Mouse (Mus musculus) liver, embryonic 18 days (tissue): Measurements from ENCODE around the gene Timm13. TPM values are rescaled to one million over a fixed set of nuclear protein-coding genes. Genes with fewer than 3 reads are reported as not detected.

Experiments
- polyA plus RNA-seq: library from polyadenylated mRNA; depleted of rRNA; stranded (reverse); fragments of >200 nt; gene quantifications from 2 replicates; pipeline ENCODE4 v1.2.3, GENCODE M21; 2012; rRNA removed

The Timm13 gene
- 94.0 and 114 TPM in 2 replicates for polyA plus RNA-seq

DNA sequence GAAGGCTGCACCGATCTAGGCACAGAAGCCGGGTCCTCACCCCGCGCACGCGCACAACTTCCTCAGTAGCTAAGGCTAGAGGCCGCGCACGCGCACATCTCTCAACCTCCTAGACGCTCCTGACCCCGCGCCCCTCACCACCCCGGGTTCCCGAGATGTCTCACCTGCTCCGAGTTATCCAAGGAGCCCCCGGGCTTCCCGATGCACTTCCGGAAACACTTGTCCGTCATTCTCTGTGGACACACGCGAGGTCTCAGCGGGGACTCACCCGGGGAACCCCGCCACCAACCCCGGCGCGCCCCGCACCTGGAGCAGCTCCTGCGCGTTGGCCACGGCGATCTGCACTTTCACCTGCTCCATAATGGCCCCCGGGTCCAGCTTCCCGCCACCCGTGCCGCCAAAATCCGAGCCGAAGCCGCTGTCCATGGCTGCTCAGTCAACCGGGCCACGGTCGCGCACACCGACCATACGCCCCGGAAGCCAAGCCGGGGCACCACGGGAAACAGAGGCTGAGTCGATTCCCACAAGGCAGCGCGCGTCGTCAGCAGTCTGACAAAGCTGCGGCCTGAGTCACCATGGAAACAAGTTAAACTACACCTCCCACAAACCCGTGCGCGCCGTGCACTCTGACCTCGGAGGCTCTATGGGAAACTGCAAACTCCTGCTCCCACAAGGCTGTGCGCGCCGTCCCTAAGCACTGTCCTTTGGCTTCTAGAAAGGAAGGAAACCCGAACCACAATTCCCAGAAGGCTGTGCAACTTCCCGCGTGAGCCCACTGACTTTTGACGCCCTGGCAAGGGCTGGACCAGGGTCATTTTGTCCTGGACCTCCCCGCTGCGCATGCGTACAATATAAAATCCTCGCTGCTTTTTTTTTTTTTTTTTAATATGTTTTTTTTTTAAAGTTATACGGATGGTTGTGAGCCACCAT lies at the start of gene Timm13:
TSS of gene Timm13 (minus strand) at position 652 of the 930 bp plus-strand sequence.

DNA sequence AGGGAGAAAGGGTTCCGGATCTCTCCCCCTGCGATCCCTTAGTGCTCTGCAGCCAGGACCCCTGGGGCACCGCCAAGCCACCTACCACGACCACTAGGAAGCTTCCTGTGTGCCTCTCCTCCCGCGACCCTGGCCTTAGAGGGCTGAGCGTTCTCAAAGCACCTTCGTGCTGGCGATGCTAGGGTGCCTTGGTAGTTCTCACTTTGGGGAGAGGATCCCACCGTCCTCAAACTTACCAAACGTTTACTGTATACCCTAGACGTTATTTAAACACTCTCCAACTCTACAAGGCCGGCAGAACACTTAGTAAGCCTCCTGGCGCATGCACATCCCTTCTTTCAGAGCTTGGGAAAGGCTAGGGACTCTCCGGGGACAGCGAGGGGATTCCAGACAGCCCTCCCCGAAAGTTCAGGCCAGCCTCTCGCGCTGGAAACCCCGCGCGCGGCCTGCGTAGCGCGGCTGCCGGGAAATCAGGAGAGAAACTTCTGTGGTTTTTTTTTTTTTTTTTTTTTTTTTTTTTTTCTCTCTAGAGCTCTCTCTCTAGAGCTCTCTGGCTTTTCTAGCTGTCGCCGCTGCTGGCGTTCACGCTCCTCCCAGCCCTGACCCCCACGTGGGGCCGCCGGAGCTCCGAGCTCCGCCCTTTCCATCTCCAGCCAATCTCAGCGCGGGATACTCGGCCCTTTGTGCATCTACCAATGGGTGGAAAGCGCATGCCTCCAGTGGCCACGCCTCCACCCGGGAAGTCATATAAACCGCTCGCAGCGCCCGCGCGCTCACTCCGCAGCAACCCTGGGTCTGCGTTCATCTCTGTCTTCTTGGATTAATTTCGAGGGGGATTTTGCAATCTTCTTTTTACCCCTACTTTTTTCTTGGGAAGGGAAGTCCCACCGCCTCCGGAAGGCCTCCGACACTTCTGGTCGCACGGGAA lies 28.8 kb upstream of the Timm13 start, which contains the start of gene Gadd45b:
TSS of gene Gadd45b (plus strand) at position 775 of the 928 bp plus-strand sequence.

DNA sequence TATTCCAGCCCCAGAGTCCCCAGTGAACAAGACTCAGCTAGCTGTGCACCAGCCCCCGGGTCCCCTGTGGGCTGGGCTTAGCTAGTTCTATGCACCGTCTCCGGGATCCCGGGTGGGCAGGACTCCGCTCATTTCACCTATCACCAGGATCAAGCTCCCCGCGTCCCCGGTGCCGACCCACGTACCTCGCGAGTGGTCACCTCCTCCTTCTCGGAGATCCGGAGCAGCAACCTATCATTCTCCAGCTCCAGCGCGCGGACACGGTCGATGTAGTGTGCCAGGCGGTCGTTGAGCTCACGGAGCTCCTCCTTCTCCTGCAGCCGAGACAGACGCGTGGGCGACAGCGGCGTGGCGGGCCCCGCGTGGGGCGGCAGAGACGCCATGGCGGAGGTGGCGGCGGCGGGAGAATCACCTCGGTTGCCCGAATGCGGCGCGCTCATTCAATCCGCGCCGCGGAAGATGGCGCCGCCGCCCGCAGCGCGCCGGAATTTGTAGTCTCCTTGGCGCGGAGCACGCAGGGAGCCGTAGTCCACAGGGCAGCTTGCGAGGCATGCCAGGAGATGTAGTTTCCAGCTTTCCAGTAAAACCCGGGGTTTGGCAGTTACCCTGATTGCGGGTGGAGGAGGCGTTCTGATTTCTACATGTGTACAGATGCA lies 17.1 kb upstream of the Timm13 start, which contains the start of gene Lmnb2:
TSS of gene Lmnb2 (minus strand) at position 467 of the 656 bp plus-strand sequence.

GRCm38 (mm10) chr10:80871581-80871980 lies 29.2 kb downstream of the Timm13 start, which contains the start of gene Tmprss9:
Gene Tmprss9, plus strand, starts transcription at chr10:80871848.

DNA sequence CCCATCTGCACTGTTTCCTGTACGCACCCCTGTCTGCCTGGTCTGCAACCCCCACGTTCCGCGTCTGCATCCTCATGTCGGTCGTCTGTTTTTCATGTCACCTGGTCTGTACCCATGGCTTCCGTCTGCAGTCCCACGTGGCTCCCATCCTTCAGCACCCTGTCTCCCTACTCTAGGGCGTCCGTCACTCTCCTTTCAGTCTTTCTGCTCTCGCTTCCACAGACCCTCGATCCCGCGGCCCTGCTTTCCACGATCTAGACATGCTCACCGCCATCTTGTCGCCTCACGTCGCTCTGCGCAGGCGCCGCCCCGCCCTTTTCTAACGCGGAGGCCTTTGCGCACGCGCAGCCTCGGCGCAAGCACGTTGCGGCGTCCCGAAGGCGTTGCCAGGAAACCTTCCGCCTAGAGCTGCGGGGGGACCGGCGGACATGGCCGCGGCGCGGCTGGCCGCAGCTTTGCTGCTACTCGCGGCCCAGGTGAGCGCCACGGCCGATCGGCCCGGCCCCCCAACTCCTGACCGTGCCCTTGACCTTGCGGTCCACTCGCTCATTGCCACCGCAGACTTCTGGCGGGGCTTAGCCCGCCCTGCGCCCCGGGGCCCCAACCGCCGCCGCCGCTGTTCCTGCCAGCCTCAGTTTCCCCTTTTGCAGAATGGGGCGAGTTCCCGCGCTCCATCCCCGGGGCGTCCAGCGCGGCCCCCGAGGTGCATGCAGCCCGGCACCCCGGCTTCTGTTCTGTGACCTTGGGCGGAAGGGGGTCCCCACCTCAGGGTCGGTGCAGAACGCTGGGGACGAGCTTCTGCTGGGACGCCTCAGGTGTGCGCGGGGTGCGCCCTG lies 45.6 kb downstream of the Timm13 start, which contains the start of the genes Lsm7 and Sppl2b:
TSS of gene Lsm7 (minus strand) at position 297 of the 836 bp plus-strand sequence.
TSS of gene Sppl2b (plus strand) at position 363 of the 836 bp plus-strand sequence.

Other genes starting within 250 kb of the Timm13 start
- 10.7 TPM in 2 replicates for gene Btbd2, start 243.9 kb downstream of the Timm13 start, polyA plus RNA-seq
- gene Mknk2, start 222.9 kb downstream of the Timm13 start, polyA plus RNA-seq = 42.1 and 45.1 TPM in 2 replicates
- gene Mob3a, start 199.0 kb downstream of the Timm13 start, polyA plus RNA-seq = 12.3 and 13.5 TPM in 2 replicates
- 11.0 and 12.1 TPM in 2 replicates for gene Izumo4, start 198.8 kb downstream of the Timm13 start, polyA plus RNA-seq
- gene Ap3d1, start 158.7 kb downstream of the Timm13 start, polyA plus RNA-seq = 26.6 and 31.1 TPM in 2 replicates
- 4.8 and 5.8 TPM in 2 replicates for gene Dot1l, start 145.8 kb downstream of the Timm13 start, polyA plus RNA-seq
- 18.1 and 20.1 TPM in 2 replicates for gene Sf3a2, start 102.8 kb downstream of the Timm13 start, polyA plus RNA-seq
- 33.7 and 36.1 TPM in 2 replicates for gene Plekhj1, start 102.3 kb downstream of the Timm13 start, polyA plus RNA-seq
- 0.19 and 0.23 TPM in 2 replicates for gene Amh, start 95.7 kb downstream of the Timm13 start, polyA plus RNA-seq
- 0.06 and 0.07 TPM in 2 replicates for gene Jsrp1, start 87.5 kb downstream of the Timm13 start, polyA plus RNA-seq
- gene Oaz1, start 74.3 kb downstream of the Timm13 start, polyA plus RNA-seq = 573 TPM in 2 replicates
- 0.01 TPM in 1 of 2 replicates, not detected in the other for gene Lingo3, start 56.9 kb downstream of the Timm13 start, polyA plus RNA-seq
- 121 and 137 TPM in 2 replicates for gene Lsm7, start 45.8 kb downstream of the Timm13 start, polyA plus RNA-seq
- 32.6 and 37.7 TPM in 2 replicates for gene Sppl2b, start 45.7 kb downstream of the Timm13 start, polyA plus RNA-seq
- gene Tmprss9, start 29.1 kb downstream of the Timm13 start, polyA plus RNA-seq = 0.05 and 0.07 TPM in 2 replicates
- gene Lmnb2, start 17.3 kb upstream of the Timm13 start, polyA plus RNA-seq = 8.0 and 9.1 TPM in 2 replicates
- 15.7 and 16.8 TPM in 2 replicates for gene Gadd45b, start 29.1 kb upstream of the Timm13 start, polyA plus RNA-seq
- gene Gng7, start 114.0 kb upstream of the Timm13 start, polyA plus RNA-seq = 0.41 and 0.48 TPM in 2 replicates
- 0.01 TPM in 1 of 2 replicates, not detected in the other for gene Diras1, start 124.7 kb upstream of the Timm13 start, polyA plus RNA-seq
- gene Slc39a3, start 136.5 kb upstream of the Timm13 start, polyA plus RNA-seq = 4.0 and 4.1 TPM in 2 replicates
- 45.0 and 50.4 TPM in 2 replicates for gene Sgta, start 159.2 kb upstream of the Timm13 start, polyA plus RNA-seq
- gene Thop1, start 169.1 kb upstream of the Timm13 start, polyA plus RNA-seq = 12.0 and 13.2 TPM in 2 replicates
- gene Creb3l3, start 197.9 kb upstream of the Timm13 start, polyA plus RNA-seq = 78.1 and 87.6 TPM in 2 replicates
- 48.8 and 50.9 TPM in 2 replicates for gene Map2k2, start 204.9 kb upstream of the Timm13 start, polyA plus RNA-seq
- gene Zbtb7a, start 234.3 kb upstream of the Timm13 start, polyA plus RNA-seq = 8.5 and 8.6 TPM in 2 replicates